24 mouse cellular contexts compared by ENCODE assay signal in genomic region chr1:177742119-177742518, GRCm38 (mm10). TPM values are rescaled to one million over a fixed set of nuclear protein-coding genes. Genes with fewer than 3 reads are reported as not detected.
A peak's percentile ranks its signal among the peaks of the same experiment; 100 is the strongest.
DNase-seq lines count a peak whose midpoint lies in the region; ATAC-seq and TF ChIP-seq lines count a peak whose summit lies in the region.
"Had no signal": no experiment of that assay in that cellular context is flagged by ENCODE, and none has a peak within 500 bp of the region (broad histone marks: within the 10 kb centered on the region; RNA-seq: fewer than 3 reads in every experiment).

No protein-coding gene starts in this region.

- 19% methylated on average over 1 of the region's 1 CpGs for WGBS in liver, adult 2 months
- 81% methylated on average over 1 of the region's 1 CpGs for WGBS in liver, embryonic 11.5 days
- WGBS in stomach, postnatal 0 days: 74% methylated on average over 1 of the region's 1 CpGs

- no peaks in the 10 kb centered on the region for H3K27me3 ChIP-seq in liver, adult 2 months (ENCODE audit: control insufficient read depth, insufficient read depth, low read length)
- no peaks in the 10 kb centered on the region for H3K27me3 ChIP-seq in liver, embryonic 11.5 days (replicated peaks; ENCODE audit: control insufficient read depth, insufficient read depth, low read length)
- H3K27me3 ChIP-seq in stomach, postnatal 0 days (ENCODE audit: control insufficient read depth, insufficient read depth, low read length): no peaks in the 10 kb centered on the region
- H3K27me3 ChIP-seq: embryonic facial prominence, embryonic 13.5 days; forebrain, embryonic 12.5 days; heart, embryonic 12.5 days had no signal

- H3K4me2 ChIP-seq in liver, embryonic 11.5 days: no peak overlapping the region
- H3K4me2 ChIP-seq in stomach, postnatal 0 days (replicated peaks; ENCODE audit: low read depth): no peak overlapping the region
- H3K4me2 ChIP-seq: embryonic facial prominence, embryonic 13.5 days; forebrain, embryonic 12.5 days; heart, embryonic 12.5 days had no signal

- TF ChIP-seq POLR2A in liver, adult 2 months (IDR thresholded peaks at IDR 0.05; ENCODE audit: extremely low read depth, insufficient read depth, low read length): no peak

- no peak overlapping the region for H3K9ac ChIP-seq in liver, adult 2 months (ENCODE audit: low read depth, low read length)
- no peak overlapping the region for H3K9ac ChIP-seq in liver, embryonic 11.5 days (ENCODE audit: low read depth, low read length)
- no peak overlapping the region for H3K9ac ChIP-seq in stomach, postnatal 0 days (ENCODE audit: low read length)
- H3K9ac ChIP-seq: embryonic facial prominence, embryonic 13.5 days; forebrain, embryonic 12.5 days; heart, embryonic 12.5 days had no signal

- no peaks in the 10 kb centered on the region for H3K9me3 ChIP-seq in liver, embryonic 11.5 days (ENCODE audit: control insufficient read depth, low read length)
- H3K9me3 ChIP-seq in stomach, postnatal 0 days (ENCODE audit: control insufficient read depth, low read length): no peaks in the 10 kb centered on the region
- H3K9me3 ChIP-seq: embryonic facial prominence, embryonic 13.5 days; forebrain, embryonic 12.5 days; heart, embryonic 12.5 days had no signal

- no peak overlapping the region for H3K27ac ChIP-seq in liver, adult 2 months (replicated peaks; ENCODE audit: insufficient read depth, low read depth, low read length)
- no peak overlapping the region for H3K27ac ChIP-seq in liver, embryonic 11.5 days (ENCODE audit: low read depth, low read length)
- no peak overlapping the region for H3K27ac ChIP-seq in stomach, postnatal 0 days (replicated peaks)
- H3K27ac ChIP-seq: embryonic facial prominence, embryonic 13.5 days; forebrain, embryonic 12.5 days; heart, adult 2 months had no signal

- peaks cover 3% of the 10 kb centered on the region; the same call in 1 of the 2 replicates for H3K4me1 ChIP-seq in liver, adult 2 months (ENCODE audit: control insufficient read depth, insufficient read depth, low read length)
- no peaks in the 10 kb centered on the region for H3K4me1 ChIP-seq in liver, embryonic 11.5 days (replicated peaks; ENCODE audit: control insufficient read depth, insufficient read depth, low read length)
- H3K4me1 ChIP-seq in stomach, postnatal 0 days (replicated peaks; ENCODE audit: control insufficient read depth, insufficient read depth): no peaks in the 10 kb centered on the region
- H3K4me1 ChIP-seq: embryonic facial prominence, embryonic 13.5 days; forebrain, embryonic 12.5 days; heart, embryonic 12.5 days had no signal

- H3K4me3 ChIP-seq in liver, adult 2 months (ENCODE audit: insufficient read depth, low read depth, low read length): no peak overlapping the region
- H3K4me3 ChIP-seq in liver, embryonic 11.5 days (ENCODE audit: low read depth, low read length): no peak overlapping the region
- H3K4me3 ChIP-seq in stomach, postnatal 0 days (ENCODE audit: low read depth, low read length): no peak overlapping the region
- H3K4me3 ChIP-seq: embryonic facial prominence, embryonic 13.5 days; forebrain, embryonic 12.5 days; heart, adult 2 months; heart, embryonic 12.5 days had no signal

- no peaks in the 10 kb centered on the region for H3K79me2 ChIP-seq in liver, adult 2 months (ENCODE audit: control insufficient read depth, insufficient read depth, low read length)

- ATAC-seq in liver, embryonic 11.5 days (replicated peaks; ENCODE audit: low FRiP score): no peak
- ATAC-seq in stomach, postnatal 0 days (ENCODE audit: low FRiP score, low TSS enrichment): no peak
- ATAC-seq: forebrain, embryonic 16.5 days; hindbrain, embryonic 16.5 days had no signal

- peak; percentile 24 for DNase-seq in heart, adult 11 months
- DNase-seq in heart, postnatal 4 days: no peak
- peak; percentile 79 for DNase-seq in liver, adult 2 months (ENCODE audit: extremely low read depth, low read depth, low spot score)
- DNase-seq in liver, embryonic 11.5 days (ENCODE audit: low spot score): no peak
- peak; percentile 18 for DNase-seq in 416B (ENCODE audit: low read depth)
- peak; percentile 11 for DNase-seq in stomach, postnatal 0 days (ENCODE audit: low spot score)
- DNase-seq in retina, embryonic 14.5 days (ENCODE audit: low spot score): no peak
- DNase-seq: adrenal gland, postnatal 25 days; cerebellum, adult 18-20 months; cerebellum, adult 9-11 months; cerebellum, postnatal 36 days; gastrocnemius, postnatal 10 days; heart, adult 2 months had no signal

- no peaks in the 10 kb centered on the region for H3K36me3 ChIP-seq in liver, adult 2 months (ENCODE audit: control insufficient read depth, insufficient read depth, low read length)
- H3K36me3 ChIP-seq in liver, embryonic 11.5 days (ENCODE audit: control insufficient read depth, insufficient read depth, low read length): no peaks in the 10 kb centered on the region
- no peaks in the 10 kb centered on the region for H3K36me3 ChIP-seq in stomach, postnatal 0 days (ENCODE audit: control insufficient read depth, insufficient read depth, low read length)
- H3K36me3 ChIP-seq: embryonic facial prominence, embryonic 13.5 days; forebrain, embryonic 12.5 days; heart, embryonic 12.5 days had no signal

- TF ChIP-seq EP300 in stomach, postnatal 0 days (optimal IDR thresholded peaks at IDR 0.05): no peak

- no peak for TF ChIP-seq CTCF in liver, adult 2 months (IDR thresholded peaks at IDR 0.05; ENCODE audit: low read depth, low read length)
- TF ChIP-seq CTCF in stomach, postnatal 0 days (IDR thresholded peaks at IDR 0.05; ENCODE audit: low read depth): no peak

RNA-seq across cellular contexts. Expression of gene 1700016C15Rik, which starts 12.5 kb away (rescaled TPM):
- not detected for total RNA-seq in heart, postnatal 4 days (2021)
- not detected in 2 replicates for total RNA-seq in liver, adult 2 months (2014; rRNA removed)
- not detected in 2 replicates for polyA plus RNA-seq in liver, adult 2 months (2012; rRNA removed)
- polyA plus RNA-seq in liver, embryonic 11.5 days (2014; fragmentation: Nextera tagmentation; extraction: Ambion mirVana): not detected in 2 replicates
- 0.17 TPM in 1 of 2 replicates, not detected in the other for polyA plus RNA-seq in stomach, postnatal 0 days (2015; fragmentation: Nextera tagmentation; extraction: Ambion mirVana)
- total RNA-seq: adrenal gland, postnatal 25 days; ES-E14; gastrocnemius, postnatal 4 days; heart, adult 2 months; heart, postnatal 25 days had no signal
- polyA plus RNA-seq: embryonic facial prominence, embryonic 13.5 days; forebrain, embryonic 12.5 days; forebrain, embryonic 16.5 days; frontal cortex, adult 2 months; heart, adult 2 months; heart, embryonic 12.5 days; heart, embryonic 16.5 days; hindbrain, embryonic 11.5 days; hindbrain, embryonic 16.5 days had no signal

RNA-seq across cellular contexts. Expression of gene Adss, which starts 54.2 kb away (rescaled TPM):
- 10 to 100 TPM; 24.7 to 24.9 TPM for total RNA-seq in heart, postnatal 4 days (2021)
- 32.2 and 43.2 TPM in 2 replicates for total RNA-seq in liver, adult 2 months (2014; rRNA removed)
- 11.1 and 11.4 TPM in 2 replicates for polyA plus RNA-seq in liver, adult 2 months (2012; rRNA removed)
- polyA plus RNA-seq in liver, embryonic 11.5 days (2014; fragmentation: Nextera tagmentation; extraction: Ambion mirVana): 38.2 and 43.7 TPM in 2 replicates
- polyA plus RNA-seq in stomach, postnatal 0 days (2015; fragmentation: Nextera tagmentation; extraction: Ambion mirVana): 32.0 and 32.4 TPM in 2 replicates

Comparison
In these comparisons a context has a peak if more than half of its experiments do, and no peak if none do; other contexts are left out.
1. DNase-seq: peak in heart, adult 11 months (single experiment), liver, adult 2 months (single experiment), 416B (single experiment) and stomach, postnatal 0 days (single experiment); none in heart, postnatal 4 days (single experiment), liver, embryonic 11.5 days (single experiment) and retina, embryonic 14.5 days (single experiment).